ENCODE assay signal across 8 mouse cellular contexts in the genomic region with DNA sequence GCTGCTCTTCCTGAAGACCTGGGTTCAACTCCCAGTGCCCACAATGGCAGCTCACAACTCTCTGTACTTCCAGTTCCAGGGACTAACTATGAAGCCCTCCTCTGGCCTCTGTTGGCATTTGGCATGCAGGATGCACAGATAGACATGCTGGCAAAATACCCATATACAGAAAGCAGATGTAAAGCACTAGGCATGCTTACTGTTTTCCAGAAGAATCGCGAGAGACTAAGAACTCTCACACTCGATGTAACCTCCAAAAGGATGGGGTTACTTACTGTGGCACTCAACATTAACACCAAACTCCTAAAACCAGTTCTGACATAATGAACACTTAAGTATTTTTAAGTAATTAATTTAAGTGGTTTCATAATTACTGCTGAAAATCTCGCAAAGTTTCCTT. TPM values are rescaled to one million over a fixed set of nuclear protein-coding genes. Genes with fewer than 3 reads are reported as not detected.
A peak's percentile ranks its signal among the peaks of the same experiment; 100 is the strongest.
DNase-seq lines count a peak whose midpoint lies in the region; ATAC-seq and TF ChIP-seq lines count a peak whose summit lies in the region.

No protein-coding gene starts in this region.

- peaks cover 58% of the 10 kb centered on the region for H3K79me2 ChIP-seq in macrophage (ENCODE audit: inconsistent target)

- DNase-seq in heart, postnatal 14 days, result no peak
- no peak for DNase-seq in ES-E14 (ENCODE audit: low read depth, low spot score)
- no peak for DNase-seq in forebrain, postnatal 0 days
- no peak for DNase-seq in embryo, embryonic 10 days (ENCODE audit: low spot score)
- no peak for DNase-seq in ovary, postnatal 10 days (ENCODE audit: low spot score)
- no peak for DNase-seq in kidney, postnatal 36 days

- TF ChIP-seq CTCF in forebrain, postnatal 0 days (IDR thresholded peaks at IDR 0.05; ENCODE audit: low read depth), result no peak

- 0 out of 2 replicates have a peak, but pooled peaks cover 5% of the 10 kb centered on the region for H3K27me3 ChIP-seq in heart, embryonic 13.5 days (replicated peaks)
- H3K27me3 ChIP-seq in forebrain, postnatal 0 days (ENCODE audit: insufficient read depth, low read length), result no peaks in the 10 kb centered on the region

- ATAC-seq in heart, embryonic 13.5 days (ENCODE audit: extremely low read depth, insufficient number of reproducible peaks, low FRiP score, low TSS enrichment), result no peak
- no peak for ATAC-seq in forebrain, postnatal 0 days

- peak overlapping the region; percentile 94 for H3K27ac ChIP-seq in heart, embryonic 13.5 days (replicated peaks)
- H3K27ac ChIP-seq in ES-E14 (ENCODE audit: insufficient read depth, low read depth, low read length, poor library complexity, severe bottlenecking) (no peak overlapping the region), macrophage (peak overlapping the region; percentile 66)
- peak overlapping the region; percentile 94 for H3K27ac ChIP-seq in forebrain, postnatal 0 days (ENCODE audit: low read depth, low read length)

- intact Hi-C loops in heart, postnatal 14 days (cut with DNase I), result loop anchor here (2.0 kb wide), 2 partner anchors 48 to 70 kb away; a partner anchor contains a TSS

- peak overlapping the region; percentile 84 for H3K4me3 ChIP-seq in heart, embryonic 13.5 days
- H3K4me3 ChIP-seq in ES-E14 (ENCODE audit: insufficient read depth in 1 of 2, low read depth in 1 of 2, low read length in 2 of 2, poor library complexity in 1 of 2, severe bottlenecking in 1 of 2) (peak overlapping the region; percentile 91 to 96), macrophage (ENCODE audit: inconsistent target) (peak overlapping the region; percentile 88)
- H3K4me3 ChIP-seq in forebrain, postnatal 0 days (ENCODE audit: low read depth, low read length), result peak overlapping the region; percentile 52

- WGBS in heart, embryonic 13.5 days, result 56% methylated on average over 4 of the region's 4 CpGs
- 44% methylated on average over 4 of the region's 4 CpGs for WGBS in forebrain, postnatal 0 days
- 30% methylated on average over 4 of the region's 4 CpGs for WGBS in macrophage (ENCODE audit: missing documents)

- H3K9ac ChIP-seq in heart, embryonic 13.5 days, result peak overlapping the region; percentile 97
- H3K9ac ChIP-seq in ES-E14 (ENCODE audit: insufficient read depth, low read depth, low read length, poor library complexity, severe bottlenecking), result peak overlapping the region; percentile 92
- peak overlapping the region; percentile 82 for H3K9ac ChIP-seq in forebrain, postnatal 0 days

- in situ Hi-C loops in ES-E14 (cut with MboI; ENCODE audit: low sequenced_read_pairs in 2 of 2, unreplicated experiment in 2 of 2), result no loop called here

- H3K9me3 ChIP-seq in heart, embryonic 13.5 days, result no peaks in the 10 kb centered on the region
- no peaks in the 10 kb centered on the region for H3K9me3 ChIP-seq in ES-E14 (ENCODE audit: control insufficient read depth, insufficient read depth, low read depth, low read length)
- no peaks in the 10 kb centered on the region for H3K9me3 ChIP-seq in forebrain, postnatal 0 days (ENCODE audit: low read length)

- H3K4me2 ChIP-seq in heart, embryonic 13.5 days, result peak overlapping the region; percentile 75
- peak overlapping the region; percentile 70 for H3K4me2 ChIP-seq in forebrain, postnatal 0 days (ENCODE audit: low read depth)

- peaks cover 41% of the 10 kb centered on the region for H3K36me3 ChIP-seq in heart, embryonic 13.5 days
- H3K36me3 ChIP-seq in ES-E14 (ENCODE audit: control insufficient read depth, insufficient read depth, low read length, poor library complexity, severe bottlenecking), result peaks cover 4% of the 10 kb centered on the region; the same call in 1 of the 2 replicates
- 0 out of 2 replicates have a peak, but pooled peaks cover 4% of the 10 kb centered on the region for H3K36me3 ChIP-seq in forebrain, postnatal 0 days (ENCODE audit: insufficient read depth)
- no peaks in the 10 kb centered on the region for H3K36me3 ChIP-seq in macrophage (ENCODE audit: inconsistent target)

- peaks cover 23% of the 10 kb centered on the region for H3K4me1 ChIP-seq in heart, embryonic 13.5 days
- peaks cover 0 to 2% of the 10 kb centered on the region in 2 experiments; a peak in 3 of 4 replicates for H3K4me1 ChIP-seq in ES-E14 (ENCODE audit: control insufficient read depth in 2 of 2, insufficient read depth in 2 of 2, low read length in 2 of 2, poor library complexity in 1 of 2)
- H3K4me1 ChIP-seq in forebrain, postnatal 0 days (ENCODE audit: insufficient read depth), result peaks cover 16% of the 10 kb centered on the region

TF ChIP-seq in ES-E14, 5 proteins besides CTCF, POLR2A, EP300 and RAD21:
- TF ChIP-seq HCFC1 (IDR thresholded peaks at IDR 0.05; ENCODE audit: borderline replicate concordance, insufficient read depth, low read length) (no peak), MAFK (IDR thresholded peaks at IDR 0.05; ENCODE audit: insufficient read depth, low read depth, low read length) (no peak), CHD2 (IDR thresholded peaks at IDR 0.05; ENCODE audit: low read depth, low read length) (no peak), ZC3H11A (IDR thresholded peaks at IDR 0.05; ENCODE audit: borderline replicate concordance, low read depth, low read length) (no peak), ZNF384 (IDR thresholded peaks at IDR 0.05; ENCODE audit: low read depth, low read length) (no peak)

RNA-seq across cellular contexts. Expression of a gene that starts 0.9 kb away (rescaled TPM):
- 79.7 and 90.0 TPM in 2 replicates for polyA plus RNA-seq in heart, embryonic 13.5 days (2015; fragmentation: Nextera tagmentation; extraction: Ambion mirVana)
- total RNA-seq in heart, postnatal 14 days (2021), result 10 to 100 TPM; 46.7 to 50.0 TPM
- total RNA-seq in ES-E14 (2012; rRNA removed), result 35.8 and 44.1 TPM in 2 replicates
- 64.8 and 68.3 TPM in 2 replicates for total RNA-seq in forebrain, postnatal 0 days (2014; rRNA removed)
- 168 and 178 TPM in 2 replicates for polyA plus RNA-seq in forebrain, postnatal 0 days (2015; fragmentation: Nextera tagmentation; extraction: Ambion mirVana)
- 100 to 1,000 TPM in 1 of 26 experiments, 10 to 100 TPM in 25; 25.5 to 104 (median 72.8) TPM for total RNA-seq in macrophage (2018; cell fraction: chromatin; rRNA removed)
- total RNA-seq in macrophage (2018; cell fraction: cytosol; rRNA removed), result 100 to 1,000 TPM in 4 of 26 experiments, 10 to 100 TPM in 22; 58.9 to 110 (median 87.7) TPM
- 10 to 100 TPM; 34.5 to 87.8 (median 63.3) TPM for total RNA-seq in macrophage (2018; cell fraction: nucleus; rRNA removed)
- 72.9 to 120 TPM (median 94.4 TPM) in 3 replicates for polyA plus RNA-seq in macrophage (2018)

RNA-seq across cellular contexts. Expression of a gene that starts 6.4 kb away (rescaled TPM):
- polyA plus RNA-seq in heart, embryonic 13.5 days (2015; fragmentation: Nextera tagmentation; extraction: Ambion mirVana), result 63.0 and 64.9 TPM in 2 replicates
- total RNA-seq in heart, postnatal 14 days (2021), result 10 to 100 TPM; 25.9 to 26.5 TPM
- 46.4 and 54.1 TPM in 2 replicates for total RNA-seq in ES-E14 (2012; rRNA removed)
- total RNA-seq in forebrain, postnatal 0 days (2014; rRNA removed), result 21.9 and 28.8 TPM in 2 replicates
- 38.1 and 50.3 TPM in 2 replicates for polyA plus RNA-seq in forebrain, postnatal 0 days (2015; fragmentation: Nextera tagmentation; extraction: Ambion mirVana)
- 100 to 1,000 TPM in 24 of 26 experiments, 10 to 100 TPM in 2; 69.1 to 314 (median 172) TPM for total RNA-seq in macrophage (2018; cell fraction: chromatin; rRNA removed)
- total RNA-seq in macrophage (2018; cell fraction: cytosol; rRNA removed), result 10 to 100 TPM in 25 of 26 experiments, 1 to 10 TPM in 1; 8.3 to 31.6 (median 18.4) TPM
- 100 to 1,000 TPM in 18 of 26 experiments, 10 to 100 TPM in 8; 65.6 to 235 (median 115) TPM for total RNA-seq in macrophage (2018; cell fraction: nucleus; rRNA removed)
- 40.3 to 59.8 TPM (median 40.4 TPM) in 3 replicates for polyA plus RNA-seq in macrophage (2018)

RNA-seq across cellular contexts. Expression of a gene that starts 35.3 kb away (rescaled TPM):
- 32.6 and 34.8 TPM in 2 replicates for polyA plus RNA-seq in heart, embryonic 13.5 days (2015; fragmentation: Nextera tagmentation; extraction: Ambion mirVana)
- total RNA-seq in heart, postnatal 14 days (2021), result 10 to 100 TPM; 79.4 to 90.4 TPM
- total RNA-seq in ES-E14 (2012; rRNA removed), result 45.8 and 50.0 TPM in 2 replicates
- total RNA-seq in forebrain, postnatal 0 days (2014; rRNA removed), result 24.2 and 29.6 TPM in 2 replicates
- polyA plus RNA-seq in forebrain, postnatal 0 days (2015; fragmentation: Nextera tagmentation; extraction: Ambion mirVana), result 21.5 and 26.9 TPM in 2 replicates
- total RNA-seq in macrophage (2018; cell fraction: chromatin; rRNA removed), result 100 to 1,000 TPM in 18 of 26 experiments, 10 to 100 TPM in 8; 25.8 to 265 (median 176) TPM
- 100 to 1,000 TPM in 12 of 26 experiments, 10 to 100 TPM in 14; 72.0 to 131 (median 99.9) TPM for total RNA-seq in macrophage (2018; cell fraction: cytosol; rRNA removed)
- total RNA-seq in macrophage (2018; cell fraction: nucleus; rRNA removed), result 100 to 1,000 TPM in 14 of 26 experiments, 10 to 100 TPM in 12; 23.4 to 180 (median 107) TPM
- polyA plus RNA-seq in macrophage (2018), result 74.3 to 171 TPM (median 100 TPM) in 3 replicates

RNA-seq across cellular contexts. Expression of a gene that starts 47.1 kb away (rescaled TPM):
- 22.4 and 25.1 TPM in 2 replicates for polyA plus RNA-seq in heart, embryonic 13.5 days (2015; fragmentation: Nextera tagmentation; extraction: Ambion mirVana)
- total RNA-seq in heart, postnatal 14 days (2021), result 1 to 10 TPM; 5.5 to 5.9 TPM
- 21.7 and 24.5 TPM in 2 replicates for total RNA-seq in ES-E14 (2012; rRNA removed)
- 5.5 and 6.7 TPM in 2 replicates for total RNA-seq in forebrain, postnatal 0 days (2014; rRNA removed)
- polyA plus RNA-seq in forebrain, postnatal 0 days (2015; fragmentation: Nextera tagmentation; extraction: Ambion mirVana), result 9.3 and 10.8 TPM in 2 replicates
- 10 to 100 TPM in 10 of 26 experiments, 1 to 10 TPM in 14, under 1 TPM in 2; 0.49 to 16.8 (median 7.0) TPM for total RNA-seq in macrophage (2018; cell fraction: chromatin; rRNA removed)
- 1 to 10 TPM; 1.2 to 5.5 (median 4.2) TPM for total RNA-seq in macrophage (2018; cell fraction: cytosol; rRNA removed)
- 10 to 100 TPM in 1 of 26 experiments, 1 to 10 TPM in 25; 1.1 to 12.9 (median 3.8) TPM for total RNA-seq in macrophage (2018; cell fraction: nucleus; rRNA removed)
- 3.3 to 9.5 TPM (median 3.6 TPM) in 3 replicates for polyA plus RNA-seq in macrophage (2018)

RNA-seq across cellular contexts. Expression of a gene that starts 48.5 kb away (rescaled TPM):
- 66.4 and 67.9 TPM in 2 replicates for polyA plus RNA-seq in heart, embryonic 13.5 days (2015; fragmentation: Nextera tagmentation; extraction: Ambion mirVana)
- total RNA-seq in heart, postnatal 14 days (2021), result 10 to 100 TPM; 38.3 to 40.9 TPM
- total RNA-seq in ES-E14 (2012; rRNA removed), result 30.5 and 37.7 TPM in 2 replicates
- 156 and 159 TPM in 2 replicates for total RNA-seq in forebrain, postnatal 0 days (2014; rRNA removed)
- 84.4 and 95.5 TPM in 2 replicates for polyA plus RNA-seq in forebrain, postnatal 0 days (2015; fragmentation: Nextera tagmentation; extraction: Ambion mirVana)
- total RNA-seq in macrophage (2018; cell fraction: chromatin; rRNA removed), result 10 to 100 TPM in 20 of 26 experiments, 1 to 10 TPM in 6; 3.6 to 32.2 (median 19.1) TPM
- 10 to 100 TPM; 10.8 to 17.5 (median 14.0) TPM for total RNA-seq in macrophage (2018; cell fraction: cytosol; rRNA removed)
- total RNA-seq in macrophage (2018; cell fraction: nucleus; rRNA removed), result 10 to 100 TPM in 20 of 26 experiments, 1 to 10 TPM in 6; 5.0 to 28.5 (median 14.6) TPM
- polyA plus RNA-seq in macrophage (2018), result 12.6 to 14.3 TPM (median 12.7 TPM) in 3 replicates
